In the genomic region with DNA sequence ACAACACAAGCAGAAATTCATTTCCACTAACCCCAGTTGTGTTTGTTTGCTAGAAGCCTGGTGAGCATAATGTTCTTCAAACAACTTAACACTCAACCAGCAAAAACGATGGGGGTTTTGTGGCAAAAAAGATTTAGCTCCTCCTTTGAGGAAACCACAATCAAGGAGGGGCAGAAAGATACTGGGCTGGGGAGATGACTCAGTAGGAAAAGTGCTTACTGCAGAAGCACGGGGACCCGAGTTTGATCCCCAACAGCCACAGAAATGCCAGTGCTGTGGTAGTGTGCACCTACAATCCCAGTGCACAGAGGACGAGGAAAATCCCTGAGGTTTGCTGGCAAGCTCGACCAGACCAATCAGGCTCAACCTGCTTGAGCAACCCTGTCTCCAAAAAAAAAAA, we compare ENCODE assay signal across 19 mouse cellular contexts.
DNase-seq lines count a peak whose midpoint lies in the region; ATAC-seq and TF ChIP-seq lines count a peak whose summit lies in the region.
"Had no signal": no experiment of that assay in that cellular context is flagged by ENCODE, and none has a peak within 500 bp of the region (broad histone marks: within the 10 kb centered on the region; RNA-seq: fewer than 3 reads in every experiment).

No protein-coding gene starts in this region.

- H3K4me1 ChIP-seq in G1E (ENCODE audit: insufficient read depth, low read depth, low read length): peaks cover 24% of the 10 kb centered on the region

- H3K4me3 ChIP-seq in G1E (ENCODE audit: low read depth, low read length): no peak overlapping the region
- H3K4me3 ChIP-seq: erythroblast, embryonic 14.5 days; gastrocnemius, adult 2 months; heart, adult 2 months; heart, embryonic 15.5 days; kidney, embryonic 15.5 days; neural tube, embryonic 13.5 days had no signal

- peak; percentile 82 for DNase-seq in CD4-positive helper T cell, adult 2 months (ENCODE audit: low read depth, low spot score)
- peak; percentile 43 for DNase-seq in G1E (ENCODE audit: low spot score)
- no peak for DNase-seq in spleen, postnatal 10 days (ENCODE audit: low spot score in 2 of 2)
- DNase-seq in adipocyte (ENCODE audit: low spot score): no peak
- no peak for DNase-seq in urinary bladder, postnatal 25 days (ENCODE audit: low spot score)
- DNase-seq: cerebellum, adult 11-12 months; cerebellum, postnatal 25 days; gastrocnemius, adult 2 months; heart, adult 2 months; layer of hippocampus, postnatal 36 days; lung, embryonic 14.5 days had no signal

- H3K27me3 ChIP-seq in G1E (ENCODE audit: insufficient read depth, low read length): peaks cover 18% of the 10 kb centered on the region
- H3K27me3 ChIP-seq: heart, embryonic 15.5 days; neural tube, embryonic 13.5 days had no signal

- H3K36me3 ChIP-seq in G1E (replicated peaks): no peaks in the 10 kb centered on the region
- H3K36me3 ChIP-seq: heart, embryonic 15.5 days; kidney, embryonic 15.5 days; neural tube, embryonic 13.5 days had no signal

- peak; percentile 84 for ATAC-seq in G1E (ENCODE audit: extremely low read depth, insufficient number of reproducible peaks, low FRiP score, poor library complexity, severe bottlenecking)
- peak; percentile 77 for ATAC-seq in granulocyte monocyte progenitor cell, adult 5-6 weeks (replicated peaks; ENCODE audit: poor library complexity, severe bottlenecking)
- ATAC-seq in monocyte, adult 5-6 weeks (replicated peaks; ENCODE audit: insufficient number of reproducible peaks, low FRiP score, low TSS enrichment, poor library complexity, severe bottlenecking): 0 out of 2 replicates have a peak, but pooled peaks have one; percentile 17
- ATAC-seq: forebrain, embryonic 16.5 days; intestine, embryonic 16.5 days had no signal

- no peak for TF ChIP-seq CTCF in G1E (IDR thresholded peaks at IDR 0.05; ENCODE audit: low read depth, low read length)

- no peaks in the 10 kb centered on the region for H3K9me3 ChIP-seq in G1E (replicated peaks)
- H3K9me3 ChIP-seq: heart, embryonic 15.5 days; kidney, embryonic 15.5 days; neural tube, embryonic 13.5 days had no signal

Comparison
In these comparisons a context has a peak if more than half of its experiments do, and no peak if none do; other contexts are left out.
1. DNase-seq: peak in CD4-positive helper T cell, adult 2 months (single experiment) and G1E (single experiment); none in spleen, postnatal 10 days (0 of 2), adipocyte (single experiment) and urinary bladder, postnatal 25 days (single experiment).
2. ATAC-seq: peak in every context shown above with its lines; median percentile 84 in G1E; 77 in granulocyte monocyte progenitor cell, adult 5-6 weeks; 17 in monocyte, adult 5-6 weeks.